Mouse (Mus musculus) right cerebral cortex, adult 18-20 months (tissue): ENCODE measurements around the gene Tubg1.

Experiments
- DNase-seq: peaks from one replicate; pipeline ENCODE4 v3.0.0; 2022; ENCODE audit warnings: mixed read lengths

Gene Tubg1

GRCm38 (mm10) chr11:101167211-101167962 is 47.6 kb downstream of the Tubg1 start:
- DNase-seq: no peak

GRCm38 (mm10) chr11:101167963-101168300 is 48.2 kb downstream of the Tubg1 start:
- no peak for DNase-seq

- DNase-seq: no peak
Observed at GRCm38 (mm10) chr11:101168301-101168980, 48.7 kb downstream of the Tubg1 start.

- no peak for DNase-seq
Observed at GRCm38 (mm10) chr11:101169301-101170107, 49.8 kb downstream of the Tubg1 start.

- no peak for DNase-seq
Observed at GRCm38 (mm10) chr11:101170354-101170810, 50.6 kb downstream of the Tubg1 start, which contains the start of gene Cntnap1. Gene Cntnap1 (plus strand): TSS chr11:101170523.

- peak; percentile 98 for DNase-seq
Observed at GRCm38 (mm10) chr11:101170811-101171610, 51.3 kb downstream of the Tubg1 start, which contains the start of gene Plekhh3. Gene Plekhh3 (minus strand): TSS chr11:101171351.

- peak; percentile 79 for DNase-seq
Observed at GRCm38 (mm10) chr11:101171721-101172433, 52.1 kb downstream of the Tubg1 start.

GRCm38 (mm10) chr11:101172434-101172815 is 52.7 kb downstream of the Tubg1 start:
- no peak for DNase-seq

GRCm38 (mm10) chr11:101173112-101173511 is 53.4 kb downstream of the Tubg1 start:
- DNase-seq: no peak

- DNase-seq: no peak
Observed at GRCm38 (mm10) chr11:101173631-101174388, 54.1 kb downstream of the Tubg1 start.

- no peak for DNase-seq
Observed at GRCm38 (mm10) chr11:101174389-101174745, 54.6 kb downstream of the Tubg1 start.

GRCm38 (mm10) chr11:101174851-101175628 is 55.3 kb downstream of the Tubg1 start, which contains the start of gene Ccr10:
Gene Ccr10 (minus strand): TSS chr11:101175443.
- DNase-seq: no peak

- DNase-seq: peak; percentile 64
Observed at GRCm38 (mm10) chr11:101175636-101176116, 55.9 kb downstream of the Tubg1 start.
